Mouse (Mus musculus) bone marrow, adult 2 months (tissue): ENCODE results near the gene Slfn4.
"Not testable (repeated sequence)": the region's sequence is repeated elsewhere in the genome, so short reads cannot be mapped to it uniquely, and the experiment has no call there.

ENCODE experiments used
- CTCF ChIP-seq: fragments of 200-500 bp; IDR thresholded peaks from 2 replicates; pipeline ENCODE4 v1.5.1; 2011; ENCODE audit warnings: low read length, control low read depth; ENCODE audit not compliant: control insufficient read depth, insufficient read depth
- POLR2A ChIP-seq: fragments of 200-500 bp; IDR thresholded peaks from 2 replicates; pipeline ENCODE4 v1.6.1; 2011; ENCODE audit warnings: low read depth, mild to moderate bottlenecking, control low read depth, low read length, borderline replicate concordance; ENCODE audit not compliant: control insufficient read depth

DNA sequence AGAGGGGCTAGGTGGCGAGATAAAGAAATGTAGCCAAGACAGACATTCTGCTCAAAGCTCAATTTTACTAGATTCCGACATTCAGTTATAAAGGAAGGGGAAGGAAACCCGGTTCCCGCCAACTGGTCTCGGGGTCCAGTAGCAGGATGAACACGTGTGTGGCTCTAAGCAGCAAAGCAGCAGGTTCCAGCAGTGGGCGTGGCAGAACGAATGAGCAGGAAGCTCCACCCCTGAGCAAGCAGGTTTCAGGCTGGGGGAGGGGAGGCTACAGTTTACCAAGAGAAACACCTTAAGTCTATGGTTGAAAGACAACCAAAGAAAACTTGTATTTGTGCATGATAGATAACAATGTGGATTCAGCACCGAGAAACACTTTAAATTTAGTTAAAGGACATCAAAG, 62.4 kb downstream of the Slfn4 start:
- TF ChIP-seq POLR2A, CTCF: not testable (repeated sequence)
